Mouse (Mus musculus) limb, embryonic 14.5 days (tissue): ENCODE results near the gene Gad2. TPM values are rescaled to one million over a fixed set of nuclear protein-coding genes. Genes with fewer than 3 reads are reported as not detected.

ENCODE experiments used
- ATAC-seq: fragments of 200-750 bp; cut with Nextera tagmentation; 2 replicates; pipeline ENCODE4 v1.8.0; 2017; ENCODE audit warnings: low read depth, moderate number of reproducible peaks, moderate TSS enrichment; ENCODE audit not compliant: low FRiP score
- DNase-seq: peaks from one replicate; pipeline ENCODE4 v3.0.0-alpha.2; 2015; ENCODE audit warnings: low spot score
- H3K27ac ChIP-seq: fragments of 300-500 bp; sonication (generic); replicated peaks from 2 replicates; pipeline ENCODE4 v1.5.1; 2014; ENCODE audit warnings: low read depth, mild to moderate bottlenecking, low read length, moderate library complexity, mixed read lengths
- H3K27me3 ChIP-seq: fragments of 300-500 bp; sonication (generic); 2 replicates; pipeline ENCODE4 v1.6.1; 2014; ENCODE audit warnings: low read length, mixed read lengths; ENCODE audit not compliant: control insufficient read depth, insufficient read depth
- H3K36me3 ChIP-seq: fragments of 300-500 bp; sonication (generic); 2 replicates; pipeline ENCODE4 v1.6.1; 2014; ENCODE audit warnings: mild to moderate bottlenecking, low read length, moderate library complexity, mixed read lengths; ENCODE audit not compliant: control insufficient read depth, insufficient read depth
- H3K4me1 ChIP-seq: fragments of 300-500 bp; sonication (generic); 2 replicates; pipeline ENCODE4 v1.6.1; 2014; ENCODE audit warnings: antibody characterized with exemption, low read length, mixed read lengths; ENCODE audit not compliant: control insufficient read depth, insufficient read depth
- H3K4me2 ChIP-seq: fragments of 300-500 bp; sonication (generic); replicated peaks from 2 replicates; pipeline ENCODE4 v1.6.1; 2014; ENCODE audit warnings: low read depth, mild to moderate bottlenecking, low read length, moderate library complexity; ENCODE audit not compliant: severe bottlenecking
- H3K4me3 ChIP-seq: fragments of 300-500 bp; sonication (generic); replicated peaks from 2 replicates; pipeline ENCODE4 v1.5.1; 2014; ENCODE audit warnings: low read length
- H3K9ac ChIP-seq: fragments of 300-500 bp; sonication (generic); 2 replicates; pipeline ENCODE4 v1.6.1; 2014; ENCODE audit warnings: mild to moderate bottlenecking, low read depth, low read length, moderate library complexity; ENCODE audit not compliant: severe bottlenecking
- H3K9me3 ChIP-seq: fragments of 300-500 bp; sonication (generic); 2 replicates; pipeline ENCODE4 v1.6.1; 2016; ENCODE audit warnings: low read length; ENCODE audit not compliant: control insufficient read depth
- POLR2A ChIP-seq: fragments of 200-500 bp; IDR thresholded peaks from 2 replicates; pipeline ENCODE4 v1.8.0; 2012; ENCODE audit warnings: inconsistent platforms, mild to moderate bottlenecking, moderate library complexity, borderline replicate concordance; ENCODE audit not compliant: insufficient read depth, insufficient read length; ENCODE audit errors: extremely low read depth
- WGBS: fragments of 180-500 bp; shearing (Covaris S2); extraction: QIAGEN DNeasy Blood & Tissue Kit; methylation state at CpG from one replicate; pipeline ENCODE4 v1.1.7; 2014; 5-methylcytosine and 5-hydroxymethylcytosine counted together
- microRNA-seq: library from miRNA; unstranded; fragments of <30 nt; microRNA quantifications from one replicate; pipeline ENCODE4, GENCODE M21; 2016
- polyA plus RNA-seq, 2 experiments: library from polyadenylated mRNA; depleted of rRNA in 1 of 2; stranded (reverse) in 1 of 2; unstranded in 1 of 2; fragments of >200 nt; fragmentation: Nextera tagmentation in 1 of 2; extraction: Ambion mirVana in 1 of 2; gene quantifications; 2 replicates each; pipeline versions ENCODE4 v1.2.1 to v1.2.3; 2012 to 2014

Gad2 gene
- polyA plus RNA-seq, 2 experiments = 0.08 to 0.38 TPM

DNA sequence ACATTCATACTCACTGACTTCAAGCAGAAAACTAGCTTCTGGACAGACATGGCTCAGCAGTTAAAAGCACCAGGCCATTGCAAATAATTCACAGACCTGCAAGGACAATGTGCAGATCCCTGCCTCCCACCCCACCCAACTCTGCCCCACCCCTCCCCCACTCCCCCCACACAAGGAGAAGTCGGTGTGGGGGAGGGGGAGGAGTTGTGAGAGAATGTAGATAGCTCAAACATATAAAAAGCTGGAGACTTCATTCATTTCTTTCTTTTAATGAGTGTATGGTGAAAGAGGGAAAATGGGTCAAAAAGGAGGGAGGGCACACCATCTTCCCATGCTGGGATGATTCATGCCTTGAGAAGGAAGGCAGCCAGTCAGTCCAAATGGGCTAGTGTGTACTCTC, 117.4 kb downstream of the Gad2 start:
- WGBS = 79% methylated on average over 1 of the region's 1 CpGs
- ATAC-seq (no peak), DNase-seq (no peak)
- no peak overlapping the region for H3K9ac ChIP-seq
- no peak overlapping the region for H3K27ac ChIP-seq
- no peaks in the 10 kb centered on the region for H3K4me1 ChIP-seq
- H3K36me3 ChIP-seq = no peaks in the 10 kb centered on the region
- no peak for TF ChIP-seq POLR2A
- H3K9me3 ChIP-seq = no peaks in the 10 kb centered on the region
- H3K4me2 ChIP-seq = no peak overlapping the region
- H3K27me3 ChIP-seq = no peaks in the 10 kb centered on the region
- no peak overlapping the region for H3K4me3 ChIP-seq

DNA sequence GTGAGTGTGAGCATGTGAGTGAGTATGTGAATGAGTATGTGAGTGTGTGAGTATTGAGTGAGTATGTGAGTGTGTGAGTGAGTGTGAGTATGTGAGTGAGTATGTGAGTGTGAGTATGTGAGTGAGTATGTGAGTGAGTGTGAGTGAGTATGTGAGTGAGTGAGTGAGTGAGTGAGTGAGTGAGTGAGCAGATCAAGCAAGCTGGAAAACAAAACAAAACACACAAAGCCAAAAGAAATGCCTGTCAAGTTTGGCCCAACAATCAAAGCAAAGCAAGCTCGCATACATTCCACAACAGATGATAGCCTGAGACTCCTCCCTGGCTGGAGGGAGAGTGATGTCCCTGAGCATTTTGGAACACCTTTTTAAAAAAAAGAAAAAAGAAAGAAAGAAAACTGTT, 118.4 kb downstream of the Gad2 start:
- no peak for TF ChIP-seq POLR2A
- Histone ChIP-seq H3K36me3 (no peaks in the 10 kb centered on the region), H3K9me3 (no peaks in the 10 kb centered on the region), H3K9ac (no peak overlapping the region), H3K4me2 (no peak overlapping the region), H3K27me3 (no peaks in the 10 kb centered on the region), H3K27ac (no peak overlapping the region), H3K4me1 (no peaks in the 10 kb centered on the region), H3K4me3 (no peak overlapping the region)
- no peak for DNase-seq
- 89% methylated on average over 1 of the region's 1 CpGs for WGBS
- ATAC-seq = no peak

- ATAC-seq (no peak), DNase-seq (no peak)
- 63% methylated on average over 3 of the region's 3 CpGs for WGBS
- Histone ChIP-seq H3K27me3 (no peaks in the 10 kb centered on the region), H3K4me3 (no peak overlapping the region), H3K9me3 (no peaks in the 10 kb centered on the region), H3K4me2 (no peak overlapping the region), H3K9ac (no peak overlapping the region), H3K36me3 (no peaks in the 10 kb centered on the region), H3K4me1 (no peaks in the 10 kb centered on the region), H3K27ac (no peak overlapping the region)
- TF ChIP-seq POLR2A = no peak
Measured at GRCm38 (mm10) chr2:22741222-22741621, 119.2 kb downstream of the Gad2 start.

Small RNAs within 50 kb of the gene (microRNA-seq; reads per million reads assigned to microRNA genes)
- not detected for gene Gm23636
- not detected for gene Mir3967

Other genes with a start within 250 kb of the Gad2 start
- gene Apbb1ip, start 151.9 kb downstream of the Gad2 start, polyA plus RNA-seq (2012; rRNA removed) = 1.7 and 2.3 TPM in 2 replicates
- 1.6 and 2.6 TPM in 2 replicates for gene Apbb1ip, start 151.9 kb downstream of the Gad2 start, polyA plus RNA-seq (2014; fragmentation: Nextera tagmentation; extraction: Ambion mirVana)